Mouse (Mus musculus) heart, embryonic 11.5 days (tissue): ENCODE data around the gene Nkd1. TPM values are rescaled to one million over a fixed set of nuclear protein-coding genes. Genes with fewer than 3 reads are reported as not detected.

Source experiments
- ATAC-seq: fragments of 200-750 bp; cut with Nextera tagmentation; replicated peaks from 2 replicates; pipeline ENCODE4 v1.8.0; 2017; ENCODE audit warnings: moderate library complexity; ENCODE audit not compliant: insufficient number of reproducible peaks, low FRiP score, low TSS enrichment
- H3K27ac ChIP-seq: fragments of 300-500 bp; sonication (generic); 2 replicates; pipeline ENCODE4 v1.5.1; 2014; ENCODE audit warnings: mild to moderate bottlenecking, low read depth, low read length
- H3K27me3 ChIP-seq: fragments of 300-500 bp; sonication (generic); 2 replicates; pipeline ENCODE4 v1.6.1; 2014; ENCODE audit warnings: mild to moderate bottlenecking, low read length, mixed read lengths; ENCODE audit not compliant: control insufficient read depth, insufficient read depth
- H3K36me3 ChIP-seq: fragments of 300-500 bp; sonication (generic); 2 replicates; pipeline ENCODE4 v1.6.1; 2014; ENCODE audit warnings: mild to moderate bottlenecking, low read length, moderate library complexity, mixed read lengths; ENCODE audit not compliant: control insufficient read depth, insufficient read depth
- H3K4me1 ChIP-seq: fragments of 300-500 bp; sonication (generic); 2 replicates; pipeline ENCODE4 v1.6.1; 2014; ENCODE audit warnings: low read length; ENCODE audit not compliant: control insufficient read depth, insufficient read depth
- H3K4me2 ChIP-seq: fragments of 300-500 bp; sonication (generic); 2 replicates; pipeline ENCODE4 v1.6.1; 2014; ENCODE audit warnings: mild to moderate bottlenecking, moderate library complexity
- H3K4me3 ChIP-seq: fragments of 300-500 bp; sonication (generic); 2 replicates; pipeline ENCODE4 v1.5.1; 2014; ENCODE audit warnings: low read depth, low read length
- H3K9ac ChIP-seq: fragments of 300-500 bp; sonication (generic); 2 replicates; pipeline ENCODE4 v1.6.1; 2014; ENCODE audit warnings: mild to moderate bottlenecking, low read depth, low read length, moderate library complexity
- H3K9me3 ChIP-seq: fragments of 300-500 bp; sonication (generic); replicated peaks from 2 replicates; pipeline ENCODE4 v1.6.1; 2016; ENCODE audit warnings: low read length; ENCODE audit not compliant: control insufficient read depth
- WGBS: fragments of 180-500 bp; shearing (Covaris S2); extraction: QIAGEN DNeasy Blood & Tissue Kit; methylation state at CpG from one replicate; pipeline ENCODE4 v1.1.7; 2014; ENCODE audit not compliant: insufficient replicate concordance; 5-methylcytosine and 5-hydroxymethylcytosine counted together
- polyA plus RNA-seq: library from polyadenylated mRNA; unstranded; fragments of >200 nt; fragmentation: Nextera tagmentation; extraction: Ambion mirVana; gene quantifications from 2 replicates; pipeline ENCODE4 v1.2.1, GENCODE M21; 2014

Nkd1 gene
- polyA plus RNA-seq, 1 experiment from 2014 or later: 17.3 TPM

- no peak for ATAC-seq
- no peaks in the 10 kb centered on the region for H3K9me3 ChIP-seq
- H3K27me3 ChIP-seq: peaks cover 47% of the 10 kb centered on the region
- H3K4me3 ChIP-seq: no peak overlapping the region
- no peak overlapping the region for H3K9ac ChIP-seq
- H3K27ac ChIP-seq: no peak overlapping the region
- H3K4me1 ChIP-seq: 0 out of 2 replicates have a peak, but pooled peaks cover 2% of the 10 kb centered on the region
- H3K4me2 ChIP-seq: no peak overlapping the region
- H3K36me3 ChIP-seq: no peaks in the 10 kb centered on the region
- WGBS: 76% methylated on average over 3 of the region's 3 CpGs
Measured at GRCm38 (mm10) chr8:88624276-88624675, 103.1 kb downstream of the Nkd1 start.

GRCm38 (mm10) chr8:88626433-88626832 is 105.3 kb downstream of the Nkd1 start:
- peaks cover 47% of the 10 kb centered on the region for H3K27me3 ChIP-seq

GRCm38 (mm10) chr8:88626940-88627264 is 105.7 kb downstream of the Nkd1 start:
- H3K4me2 ChIP-seq: peak overlapping the region; percentile 96
- no peak overlapping the region for H3K27ac ChIP-seq
- H3K36me3 ChIP-seq: no peaks in the 10 kb centered on the region
- WGBS: 14% methylated on average over 17 of the region's 19 CpGs
- H3K9me3 ChIP-seq: no peaks in the 10 kb centered on the region
- ATAC-seq: no peak
- peaks cover 47% of the 10 kb centered on the region for H3K27me3 ChIP-seq
- 0 out of 2 replicates have a peak, but pooled peaks cover 2% of the 10 kb centered on the region for H3K4me1 ChIP-seq
- H3K9ac ChIP-seq: peak overlapping the region; percentile 63
- H3K4me3 ChIP-seq: peak overlapping the region; percentile 53

More at GRCm38 (mm10) chr8:88626433-88626832, 105.3 kb downstream of the Nkd1 start:
- no peak overlapping the region for H3K27ac ChIP-seq
- H3K4me3 ChIP-seq: no peak overlapping the region
- H3K36me3 ChIP-seq: no peaks in the 10 kb centered on the region
- no peaks in the 10 kb centered on the region for H3K9me3 ChIP-seq
- H3K4me1 ChIP-seq: 0 out of 2 replicates have a peak, but pooled peaks cover 2% of the 10 kb centered on the region
- no peak overlapping the region for H3K4me2 ChIP-seq
- no peak for ATAC-seq
- no peak overlapping the region for H3K9ac ChIP-seq
- WGBS: 51% methylated on average over 3 of the region's 3 CpGs

GRCm38 (mm10) chr8:88627265-88627991 is 106.3 kb downstream of the Nkd1 start:
- Histone ChIP-seq H3K9me3 (no peaks in the 10 kb centered on the region), H3K4me1 (0 out of 2 replicates have a peak, but pooled peaks cover 2% of the 10 kb centered on the region), H3K4me2 (peak overlapping the region; percentile 96), H3K4me3 (peak overlapping the region; percentile 53), H3K27me3 (peaks cover 44% of the 10 kb centered on the region), H3K36me3 (no peaks in the 10 kb centered on the region), H3K9ac (peak overlapping the region; percentile 78), H3K27ac (no peak overlapping the region)
- peak; percentile 63 for ATAC-seq
- under 1% methylated on average over 98 of the region's 105 CpGs for WGBS

- Histone ChIP-seq H3K4me2 (peak overlapping the region; percentile 96), H3K9me3 (no peaks in the 10 kb centered on the region), H3K27me3 (peaks cover 44% of the 10 kb centered on the region), H3K27ac (no peak overlapping the region), H3K9ac (peak overlapping the region; percentile 78; the same call in 1 of the 2 replicates), H3K36me3 (no peaks in the 10 kb centered on the region), H3K4me3 (peak overlapping the region; percentile 53), H3K4me1 (0 out of 2 replicates have a peak, but pooled peaks cover 2% of the 10 kb centered on the region)
- 62% methylated on average over 14 of the region's 14 CpGs for WGBS
- ATAC-seq: no peak
Measured at GRCm38 (mm10) chr8:88628001-88628774, 107.0 kb downstream of the Nkd1 start.

GRCm38 (mm10) chr8:88630225-88630624 is 109.1 kb downstream of the Nkd1 start:
- H3K36me3 ChIP-seq: no peaks in the 10 kb centered on the region
- no peak overlapping the region for H3K4me3 ChIP-seq
- H3K27ac ChIP-seq: no peak overlapping the region
- H3K27me3 ChIP-seq: peaks cover 35% of the 10 kb centered on the region
- 59% methylated on average over 4 of the region's 4 CpGs for WGBS
- H3K9me3 ChIP-seq: no peaks in the 10 kb centered on the region
- H3K4me2 ChIP-seq: no peak overlapping the region
- no peak for ATAC-seq
- H3K9ac ChIP-seq: no peak overlapping the region
- H3K4me1 ChIP-seq: peaks cover 5% of the 10 kb centered on the region; the same call in 1 of the 2 replicates

GRCm38 (mm10) chr8:88631081-88631480 is 109.9 kb downstream of the Nkd1 start:
- H3K36me3 ChIP-seq: no peaks in the 10 kb centered on the region
- H3K4me1 ChIP-seq: peaks cover 5% of the 10 kb centered on the region; the same call in 1 of the 2 replicates
- H3K4me2 ChIP-seq: no peak overlapping the region
- no peak overlapping the region for H3K9ac ChIP-seq
- H3K9me3 ChIP-seq: no peaks in the 10 kb centered on the region
- H3K27ac ChIP-seq: no peak overlapping the region
- peaks cover 29% of the 10 kb centered on the region for H3K27me3 ChIP-seq
- H3K4me3 ChIP-seq: no peak overlapping the region
- ATAC-seq: no peak

- H3K27me3 ChIP-seq: peaks cover 9% of the 10 kb centered on the region
- no peak overlapping the region for H3K4me2 ChIP-seq
- no peaks in the 10 kb centered on the region for H3K36me3 ChIP-seq
- ATAC-seq: no peak
- no peak overlapping the region for H3K4me3 ChIP-seq
- peaks cover 3% of the 10 kb centered on the region; the same call in 1 of the 2 replicates for H3K4me1 ChIP-seq
- H3K9ac ChIP-seq: no peak overlapping the region
- H3K9me3 ChIP-seq: no peaks in the 10 kb centered on the region
- H3K27ac ChIP-seq: no peak overlapping the region
- WGBS: 63% methylated on average over 7 of the region's 7 CpGs
Measured at GRCm38 (mm10) chr8:88633343-88633765, 112.2 kb downstream of the Nkd1 start.
